Mouse (Mus musculus) embryonic facial prominence, embryonic 11.5 days (tissue): ENCODE data around the gene Rad51c. TPM values are rescaled to one million over a fixed set of nuclear protein-coding genes. Genes with fewer than 3 reads are reported as not detected.

Experiments used
- ATAC-seq: fragments of 200-750 bp; cut with Nextera tagmentation; replicated peaks from 2 replicates; pipeline ENCODE4 v1.8.0; 2017; ENCODE audit warnings: low read depth; ENCODE audit not compliant: insufficient number of reproducible peaks, low FRiP score, low TSS enrichment
- DNase-seq: peaks from one replicate; pipeline ENCODE4 v3.0.0-alpha.2; 2015; ENCODE audit warnings: low spot score
- H3K27ac ChIP-seq: fragments of 300-500 bp; sonication (generic); replicated peaks from 2 replicates; pipeline ENCODE4 v1.5.1; 2014; ENCODE audit warnings: mild to moderate bottlenecking, low read depth, low read length, control low read depth
- H3K27me3 ChIP-seq: fragments of 300-500 bp; sonication (generic); 2 replicates; pipeline ENCODE4 v1.6.1; 2014; ENCODE audit warnings: mild to moderate bottlenecking, low read length, moderate library complexity, mixed read lengths; ENCODE audit not compliant: control insufficient read depth, insufficient read depth
- H3K36me3 ChIP-seq: fragments of 300-500 bp; sonication (generic); replicated peaks from 2 replicates; pipeline ENCODE4 v1.6.1; 2014; ENCODE audit warnings: low read depth, mild to moderate bottlenecking, low read length, moderate library complexity, mixed read lengths; ENCODE audit not compliant: control insufficient read depth, insufficient read depth
- H3K4me1 ChIP-seq: fragments of 300-500 bp; sonication (generic); 2 replicates; pipeline ENCODE4 v1.6.1; 2014; ENCODE audit warnings: low read length, mixed read lengths; ENCODE audit not compliant: control insufficient read depth, insufficient read depth
- H3K4me2 ChIP-seq: fragments of 300-500 bp; sonication (generic); 2 replicates; pipeline ENCODE4 v1.6.1; 2014; ENCODE audit warnings: low read depth, mild to moderate bottlenecking, control low read depth, low read length, moderate library complexity
- H3K4me3 ChIP-seq: fragments of 300-500 bp; sonication (generic); 2 replicates; pipeline ENCODE4 v1.5.1; 2014; ENCODE audit warnings: low read depth, low read length, control low read depth
- H3K9ac ChIP-seq: fragments of 300-500 bp; sonication (generic); replicated peaks from 2 replicates; pipeline ENCODE4 v1.6.1; 2014; ENCODE audit warnings: mild to moderate bottlenecking, control low read depth, low read length
- H3K9me3 ChIP-seq: fragments of 300-500 bp; sonication (generic); replicated peaks from 2 replicates; pipeline ENCODE4 v1.6.1; 2016; ENCODE audit warnings: mild to moderate bottlenecking, low read length, inconsistent platforms, mixed read lengths; ENCODE audit not compliant: control insufficient read depth
- WGBS: fragments of 180-500 bp; shearing (Covaris S2); extraction: QIAGEN DNeasy Blood & Tissue Kit; methylation state at CpG from one replicate; pipeline ENCODE4 v1.1.7; 2014; 5-methylcytosine and 5-hydroxymethylcytosine counted together
- polyA plus RNA-seq: library from polyadenylated mRNA; unstranded; fragments of >200 nt; fragmentation: Nextera tagmentation; extraction: Ambion mirVana; gene quantifications from 2 replicates; pipeline ENCODE4 v1.2.1, GENCODE M21; 2014

Rad51c gene
- polyA plus RNA-seq, 1 experiment from 2014 or later = 13.5 TPM

DNA sequence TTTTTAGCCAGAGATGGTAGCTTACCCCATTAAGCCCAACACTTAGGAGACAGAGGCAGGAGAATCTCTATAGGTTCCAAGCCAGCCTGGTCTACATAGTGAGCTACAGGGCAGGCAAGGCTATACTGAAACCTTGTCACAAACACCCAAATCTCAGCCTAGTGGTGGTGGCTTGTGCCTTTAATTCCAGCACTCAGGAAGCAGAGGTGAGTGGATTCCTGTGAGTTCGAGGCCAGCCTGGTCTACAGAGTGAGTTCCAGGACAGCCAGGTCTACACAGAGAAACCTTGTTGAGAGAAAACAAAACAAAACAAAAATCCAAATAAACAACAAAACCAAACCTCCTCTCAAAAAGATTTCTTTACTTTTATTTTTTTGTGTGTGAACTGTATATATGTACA lies 49.9 kb downstream of the Rad51c start:
- H3K4me1 ChIP-seq = no peaks in the 10 kb centered on the region
- 83% methylated on average over 1 of the region's 1 CpGs for WGBS
- no peak for DNase-seq

DNA sequence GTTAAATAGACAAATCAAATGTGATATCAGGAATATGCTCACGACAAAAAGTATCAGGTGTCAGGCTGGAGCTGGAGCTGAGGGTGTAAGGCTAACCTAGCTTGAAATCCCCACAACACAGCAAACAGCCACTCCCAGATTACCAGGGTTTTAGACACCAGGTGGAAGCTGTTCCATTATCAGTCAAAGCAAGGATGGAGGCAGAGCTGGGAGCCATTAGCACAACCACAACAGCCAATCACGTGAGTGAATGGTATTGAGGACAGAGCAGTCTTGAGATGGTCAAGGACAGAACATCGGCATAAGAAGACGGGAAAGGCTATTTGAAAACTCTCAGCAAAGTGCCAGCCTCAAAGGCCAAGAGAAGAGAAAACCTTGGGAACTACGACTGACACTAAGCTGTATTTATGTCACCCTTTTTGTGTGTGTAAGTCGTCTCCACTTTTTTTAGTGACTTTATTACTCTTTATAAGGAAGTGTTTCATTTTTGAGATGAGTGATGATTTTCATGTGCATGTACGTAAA lies 51.0 kb downstream of the Rad51c start:
- peaks cover 7% of the 10 kb centered on the region for H3K27me3 ChIP-seq
- H3K9ac ChIP-seq = no peak overlapping the region
- H3K4me2 ChIP-seq = no peak overlapping the region
- no peaks in the 10 kb centered on the region for H3K9me3 ChIP-seq
- H3K27ac ChIP-seq = no peak overlapping the region
- H3K36me3 ChIP-seq = no peaks in the 10 kb centered on the region
- no peaks in the 10 kb centered on the region for H3K4me1 ChIP-seq
- no peak overlapping the region for H3K4me3 ChIP-seq
- ATAC-seq (no peak), DNase-seq (no peak)
- WGBS = 79% methylated on average over 7 of the region's 7 CpGs

More for the DNA sequence above, 49.9 kb downstream of the Rad51c start:
- H3K9me3 ChIP-seq = no peaks in the 10 kb centered on the region
- H3K4me2 ChIP-seq = no peak overlapping the region
- H3K4me3 ChIP-seq = no peak overlapping the region
- H3K9ac ChIP-seq = no peak overlapping the region
- H3K36me3 ChIP-seq = no peaks in the 10 kb centered on the region
- peaks cover 7% of the 10 kb centered on the region for H3K27me3 ChIP-seq
- ATAC-seq = no peak
- H3K27ac ChIP-seq = no peak overlapping the region

Other genes starting within 250 kb of the Rad51c start
- gene Ppm1e, start 45.9 kb downstream of the Rad51c start, polyA plus RNA-seq = 3.9 and 4.1 TPM in 2 replicates
- gene Tex14, start 111 bp upstream of the Rad51c start, polyA plus RNA-seq = 0.42 and 0.80 TPM in 2 replicates
- not detected in 2 replicates for gene Gm11492, start 161.7 kb upstream of the Rad51c start, polyA plus RNA-seq
- gene Sept4, start 163.9 kb upstream of the Rad51c start, polyA plus RNA-seq = 6.6 and 8.3 TPM in 2 replicates
- 61.1 and 61.9 TPM in 2 replicates for gene Mtmr4, start 187.2 kb upstream of the Rad51c start, polyA plus RNA-seq
- gene Hsf5, start 212.2 kb upstream of the Rad51c start, polyA plus RNA-seq = 0.20 and 0.32 TPM in 2 replicates